Mouse (Mus musculus): Measurements from ENCODE around the gene Kcnk18. TPM values are rescaled to one million over a fixed set of nuclear protein-coding genes. Genes with fewer than 3 reads are reported as not detected.

Kcnk18 gene
- polyA plus RNA-seq, 1 experiment from 2014 or later = not detected

- H3K27ac ChIP-seq = no peak overlapping the region
- H3K9ac ChIP-seq = no peak overlapping the region
- no peak overlapping the region for H3K4me3 ChIP-seq
- no peaks in the 10 kb centered on the region for H3K4me1 ChIP-seq
- no peak overlapping the region for H3K4me2 ChIP-seq
- peaks cover 5% of the 10 kb centered on the region; the same call in 1 of the 2 replicates for H3K27me3 ChIP-seq (replicated peaks)
- no peaks in the 10 kb centered on the region for H3K9me3 ChIP-seq
- ATAC-seq (replicated peaks) = no peak
- H3K36me3 ChIP-seq (replicated peaks) = no peaks in the 10 kb centered on the region
- 84% methylated on average over 6 of the region's 6 CpGs for WGBS
Observed at GRCm38 (mm10) chr19:59236046-59236445, 17.0 kb downstream of the Kcnk18 start.

GRCm38 (mm10) chr19:59238630-59239029, 19.6 kb downstream of the Kcnk18 start:
- ATAC-seq (replicated peaks) = no peak

GRCm38 (mm10) chr19:59239124-59239817, 20.3 kb downstream of the Kcnk18 start:
- Histone ChIP-seq H3K27me3 (replicated peaks) (peaks cover 5% of the 10 kb centered on the region; the same call in 1 of the 2 replicates), H3K4me3 (no peak overlapping the region), H3K4me2 (no peak overlapping the region), H3K27ac (no peak overlapping the region), H3K9me3 (no peaks in the 10 kb centered on the region), H3K9ac (no peak overlapping the region), H3K36me3 (replicated peaks) (no peaks in the 10 kb centered on the region), H3K4me1 (no peaks in the 10 kb centered on the region)
- ATAC-seq (replicated peaks) = peak; percentile 65; the same call in 1 of the 2 replicates
- 22% methylated on average over 17 of the region's 17 CpGs for WGBS

More at GRCm38 (mm10) chr19:59238630-59239029, 19.6 kb downstream of the Kcnk18 start:
- Histone ChIP-seq H3K9me3 (no peaks in the 10 kb centered on the region), H3K9ac (no peak overlapping the region), H3K27me3 (replicated peaks) (peaks cover 5% of the 10 kb centered on the region; the same call in 1 of the 2 replicates), H3K4me1 (no peaks in the 10 kb centered on the region), H3K36me3 (replicated peaks) (no peaks in the 10 kb centered on the region), H3K4me2 (no peak overlapping the region), H3K27ac (no peak overlapping the region), H3K4me3 (no peak overlapping the region)
- 75% methylated on average over 3 of the region's 3 CpGs for WGBS

- H3K9me3 ChIP-seq = no peaks in the 10 kb centered on the region
- H3K9ac ChIP-seq = no peak overlapping the region
- WGBS = 90% methylated on average over 4 of the region's 4 CpGs
- ATAC-seq (replicated peaks) = no peak
- peaks cover 5% of the 10 kb centered on the region; the same call in 1 of the 2 replicates for H3K27me3 ChIP-seq (replicated peaks)
- H3K4me1 ChIP-seq = no peaks in the 10 kb centered on the region
- no peak overlapping the region for H3K4me2 ChIP-seq
- H3K4me3 ChIP-seq = no peak overlapping the region
- no peaks in the 10 kb centered on the region for H3K36me3 ChIP-seq (replicated peaks)
- no peak overlapping the region for H3K27ac ChIP-seq
Observed at GRCm38 (mm10) chr19:59241987-59242386, 23.0 kb downstream of the Kcnk18 start.

GRCm38 (mm10) chr19:59243057-59243456, 24.0 kb downstream of the Kcnk18 start:
- WGBS = 82% methylated on average over 2 of the region's 2 CpGs
- Histone ChIP-seq H3K9ac (no peak overlapping the region), H3K27me3 (replicated peaks) (peaks cover 5% of the 10 kb centered on the region; the same call in 1 of the 2 replicates), H3K4me2 (no peak overlapping the region), H3K27ac (no peak overlapping the region), H3K36me3 (replicated peaks) (no peaks in the 10 kb centered on the region), H3K9me3 (no peaks in the 10 kb centered on the region), H3K4me3 (no peak overlapping the region), H3K4me1 (no peaks in the 10 kb centered on the region)
- no peak for ATAC-seq (replicated peaks)

GRCm38 (mm10) chr19:59248144-59248543, 29.1 kb downstream of the Kcnk18 start:
- Histone ChIP-seq H3K9me3 (no peaks in the 10 kb centered on the region), H3K4me3 (no peak overlapping the region), H3K9ac (no peak overlapping the region), H3K36me3 (replicated peaks) (no peaks in the 10 kb centered on the region), H3K4me1 (no peaks in the 10 kb centered on the region), H3K27me3 (replicated peaks) (no peaks in the 10 kb centered on the region), H3K4me2 (no peak overlapping the region), H3K27ac (no peak overlapping the region)
- no peak for ATAC-seq (replicated peaks)
- WGBS = 81% methylated on average over 4 of the region's 4 CpGs

- no peak for ATAC-seq (replicated peaks)
Observed at GRCm38 (mm10) chr19:59248553-59249286, 29.7 kb downstream of the Kcnk18 start.

GRCm38 (mm10) chr19:59252651-59253050, 33.6 kb downstream of the Kcnk18 start:
- Histone ChIP-seq H3K9ac (no peak overlapping the region), H3K36me3 (replicated peaks) (no peaks in the 10 kb centered on the region), H3K4me2 (no peak overlapping the region), H3K9me3 (no peaks in the 10 kb centered on the region), H3K27ac (no peak overlapping the region), H3K4me1 (no peaks in the 10 kb centered on the region), H3K27me3 (replicated peaks) (no peaks in the 10 kb centered on the region), H3K4me3 (no peak overlapping the region)
- WGBS = 74% methylated on average over 2 of the region's 2 CpGs
- no peak for ATAC-seq (replicated peaks)

More at GRCm38 (mm10) chr19:59248553-59249286, 29.7 kb downstream of the Kcnk18 start:
- H3K9ac ChIP-seq = no peak overlapping the region
- H3K4me1 ChIP-seq = no peaks in the 10 kb centered on the region
- WGBS = 78% methylated on average over 11 of the region's 11 CpGs
- H3K27me3 ChIP-seq (replicated peaks) = no peaks in the 10 kb centered on the region
- H3K36me3 ChIP-seq (replicated peaks) = no peaks in the 10 kb centered on the region
- no peaks in the 10 kb centered on the region for H3K9me3 ChIP-seq
- H3K4me2 ChIP-seq = no peak overlapping the region
- H3K27ac ChIP-seq = no peak overlapping the region
- H3K4me3 ChIP-seq = no peak overlapping the region

GRCm38 (mm10) chr19:59259633-59260032, 40.6 kb downstream of the Kcnk18 start:
- H3K4me3 ChIP-seq = no peak overlapping the region
- no peak overlapping the region for H3K27ac ChIP-seq
- no peak overlapping the region for H3K9ac ChIP-seq
- H3K4me2 ChIP-seq = no peak overlapping the region
- H3K9me3 ChIP-seq = no peaks in the 10 kb centered on the region
- H3K4me1 ChIP-seq = peaks cover 15% of the 10 kb centered on the region
- peak; percentile 60; the same call in 1 of the 2 replicates for ATAC-seq (replicated peaks)
- no peaks in the 10 kb centered on the region for H3K36me3 ChIP-seq (replicated peaks)
- peaks cover 20% of the 10 kb centered on the region for H3K27me3 ChIP-seq (replicated peaks)
- 35% methylated on average over 5 of the region's 5 CpGs for WGBS

GRCm38 (mm10) chr19:59260718-59261442, 41.9 kb downstream of the Kcnk18 start, which contains the start of gene Slc18a2:
Slc18a2 (plus strand) TSS chr19:59260896.
- ATAC-seq (replicated peaks) = peak; percentile 71
- Histone ChIP-seq H3K4me2 (peak within 1 kb of the TSS; percentile 55), H3K9me3 (no peaks in the 10 kb centered on the region), H3K9ac (peak within 1 kb of the TSS; percentile 39), H3K27ac (peak within 1 kb of the TSS; percentile 4; the same call in 1 of the 2 replicates), H3K4me1 (peaks cover 24% of the 10 kb centered on the region), H3K36me3 (replicated peaks) (no peaks in the 10 kb centered on the region), H3K4me3 (peak within 1 kb of the TSS; percentile 31), H3K27me3 (replicated peaks) (peaks cover 20% of the 10 kb centered on the region)
- 1% methylated on average over 54 of the region's 55 CpGs for WGBS

- 46% methylated on average over 7 of the region's 7 CpGs for WGBS
- peaks cover 24% of the 10 kb centered on the region for H3K4me1 ChIP-seq
- H3K27me3 ChIP-seq (replicated peaks) = peaks cover 20% of the 10 kb centered on the region
- no peaks in the 10 kb centered on the region for H3K9me3 ChIP-seq
- no peaks in the 10 kb centered on the region for H3K36me3 ChIP-seq (replicated peaks)
- H3K4me2 ChIP-seq = peak overlapping the region; percentile 55
- ATAC-seq (replicated peaks) = no peak
- H3K4me3 ChIP-seq = peak overlapping the region; percentile 31
- 0 out of 2 replicates have a peak overlapping the region, but pooled peaks have one; percentile 39 for H3K9ac ChIP-seq
- H3K27ac ChIP-seq = no peak overlapping the region
Observed at GRCm38 (mm10) chr19:59261604-59262003, 42.6 kb downstream of the Kcnk18 start.

- H3K27me3 ChIP-seq (replicated peaks) = peaks cover 20% of the 10 kb centered on the region
- H3K4me3 ChIP-seq = no peak overlapping the region
- H3K9ac ChIP-seq = no peak overlapping the region
- no peak for ATAC-seq (replicated peaks)
- H3K36me3 ChIP-seq (replicated peaks) = no peaks in the 10 kb centered on the region
- no peak overlapping the region for H3K27ac ChIP-seq
- H3K4me1 ChIP-seq = peaks cover 33% of the 10 kb centered on the region
- H3K4me2 ChIP-seq = peak overlapping the region; percentile 0; the same call in 1 of the 2 replicates
- WGBS = 87% methylated on average over 9 of the region's 9 CpGs
- no peaks in the 10 kb centered on the region for H3K9me3 ChIP-seq
Observed at GRCm38 (mm10) chr19:59263171-59263570, 44.2 kb downstream of the Kcnk18 start.
